Mouse (Mus musculus) left cerebral cortex, adult 9 months (tissue): ENCODE data around the gene Pcdh15.
A peak's percentile ranks its signal among the peaks of the same experiment; 100 is the strongest.

Experiments used
- DNase-seq, 2 experiments: peaks; one replicate each; pipeline ENCODE4 v3.0.0; 2022; ENCODE audit warnings: low spot score in 2 of 2

The Pcdh15 gene

DNA sequence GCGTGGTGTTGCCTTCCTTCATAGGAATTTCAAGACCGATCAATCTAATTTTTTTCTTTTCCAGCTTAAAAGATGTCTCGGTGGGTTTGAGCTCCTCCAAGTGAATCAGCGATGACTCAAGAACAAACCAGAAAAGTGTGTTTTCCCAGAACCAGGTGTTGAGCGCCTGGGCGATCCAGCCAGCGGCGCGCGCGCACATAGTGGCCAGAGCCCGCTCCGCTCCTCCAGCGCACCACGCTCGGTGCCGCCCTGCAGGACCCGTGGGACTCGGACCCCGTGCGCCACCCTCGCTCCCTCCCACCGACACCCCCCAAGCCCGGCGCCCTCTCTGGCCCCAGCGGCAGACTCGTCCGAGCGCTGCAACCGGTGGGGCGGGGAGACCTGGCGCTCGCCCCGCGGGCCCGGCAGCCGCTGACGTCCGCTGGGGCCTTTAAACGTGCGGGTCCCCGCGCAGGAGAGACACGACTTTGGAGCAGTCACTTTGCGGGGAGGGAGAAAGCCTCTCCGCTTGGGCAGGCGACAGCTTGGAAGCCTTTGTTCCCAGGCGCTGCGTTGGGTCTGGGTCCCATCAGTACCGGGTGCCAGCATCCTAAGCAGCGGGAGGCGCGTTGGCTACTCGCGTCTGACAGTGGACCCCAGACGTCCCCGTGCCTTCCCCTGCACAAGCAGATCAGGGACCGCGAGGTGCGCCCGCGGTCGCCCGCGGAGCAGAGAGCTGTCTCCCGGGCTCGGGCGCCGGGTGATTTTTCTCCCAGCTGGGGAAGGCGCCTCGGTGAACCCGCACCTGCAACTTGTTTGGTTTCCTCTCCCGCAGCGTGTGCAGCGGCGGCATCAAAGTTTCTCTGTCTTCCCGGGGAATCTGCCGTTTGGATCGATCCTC lies at the start of gene Pcdh15:
TSS of gene Pcdh15 (plus strand) at position 377 of the 880 bp plus-strand sequence.
- DNase-seq = no peak

DNA sequence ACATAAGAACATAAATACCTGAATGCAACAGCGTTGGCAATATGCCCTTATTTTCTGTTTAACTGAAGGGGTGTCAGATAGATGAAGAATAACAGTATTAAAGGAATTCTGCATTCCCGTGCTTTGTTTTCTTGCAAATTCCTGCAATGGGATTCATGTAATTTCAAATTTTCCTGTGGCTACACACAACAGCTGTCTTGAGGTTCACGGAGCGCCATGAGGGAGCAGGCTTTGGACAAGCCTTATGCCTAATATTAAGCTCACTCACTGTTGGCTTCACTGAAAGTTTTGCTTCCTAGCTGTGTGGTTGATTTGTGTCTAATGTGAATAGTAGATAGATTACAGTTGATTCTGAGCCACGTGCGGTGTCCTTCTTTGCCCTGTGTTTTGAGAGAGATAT lies 47.1 kb upstream of the Pcdh15 start:
- DNase-seq = no peak

DNA sequence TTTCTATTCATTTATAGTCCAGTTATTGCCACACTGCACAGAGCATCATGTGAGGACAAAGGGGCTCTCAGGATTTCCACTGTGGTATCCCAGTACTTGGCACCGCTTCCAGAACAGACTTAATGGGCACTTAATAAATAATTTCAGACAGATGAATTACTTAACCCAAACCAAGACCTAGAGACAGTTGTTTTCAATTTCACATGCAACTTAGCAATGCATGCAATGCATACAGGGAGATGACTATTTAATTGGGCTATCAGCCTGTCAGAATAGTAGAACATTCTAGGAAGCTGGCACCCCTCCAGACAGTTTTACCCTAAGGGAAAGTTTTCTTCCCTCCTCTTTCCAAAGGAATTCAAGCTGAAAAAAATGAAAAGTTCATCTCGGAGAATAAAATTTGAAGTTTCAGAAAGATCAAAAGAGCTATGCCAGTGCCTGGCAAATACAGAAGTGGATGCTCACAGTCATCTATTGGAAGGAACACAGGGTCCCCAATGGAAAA lies 39.4 kb upstream of the Pcdh15 start:
- no peak for DNase-seq

DNA sequence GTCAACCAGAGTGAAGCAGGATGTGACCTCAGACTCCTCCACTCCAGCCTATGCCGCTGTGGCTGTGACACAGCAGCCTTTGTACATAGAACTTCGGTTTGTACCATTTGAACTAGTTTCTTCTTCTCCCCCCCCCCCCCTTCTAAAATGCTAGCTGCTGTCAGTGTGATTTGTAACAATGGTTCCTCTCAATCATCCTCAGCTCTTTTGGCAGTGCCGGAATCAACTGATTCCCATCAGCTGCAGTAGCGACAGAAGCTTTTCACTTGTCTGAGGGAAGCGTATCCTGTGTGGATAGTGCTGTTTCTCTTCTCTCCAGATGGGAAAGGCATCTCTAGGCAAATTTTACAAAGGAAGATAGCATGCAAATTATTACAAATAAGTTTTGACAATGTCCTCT lies 12.4 kb upstream of the Pcdh15 start:
- DNase-seq = no peak

DNA sequence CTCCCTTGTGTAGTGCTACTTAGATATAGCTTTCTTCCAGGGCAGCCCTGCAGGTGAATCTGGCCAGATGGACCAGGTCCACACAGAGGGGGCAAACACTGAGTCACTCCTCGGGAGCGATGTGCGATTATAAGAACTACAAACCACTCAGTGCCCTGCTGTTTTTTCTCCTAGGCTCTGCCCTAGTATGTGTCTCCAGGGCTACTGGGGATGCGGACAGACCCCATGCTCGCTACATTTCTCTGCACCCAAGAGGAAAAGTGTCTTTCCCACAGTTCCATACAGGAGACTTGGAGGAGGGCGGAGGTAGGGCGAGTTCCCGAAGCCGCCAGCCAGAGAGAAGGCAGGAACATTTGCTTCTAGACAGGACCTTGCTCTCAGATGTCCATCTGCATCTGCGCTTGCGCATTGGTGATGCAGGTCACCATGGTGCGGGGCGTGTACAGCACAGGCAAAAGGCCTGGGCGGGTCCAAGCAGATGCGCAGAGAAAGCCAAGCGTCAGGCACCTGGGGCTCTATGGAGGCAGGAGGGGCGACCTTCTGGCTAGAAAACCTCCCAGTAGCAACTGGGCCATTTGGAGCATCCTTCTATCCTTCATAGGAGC lies 2.5 kb upstream of the Pcdh15 start:
- DNase-seq = peak in 1 of 2 experiments; percentile 77

DNA sequence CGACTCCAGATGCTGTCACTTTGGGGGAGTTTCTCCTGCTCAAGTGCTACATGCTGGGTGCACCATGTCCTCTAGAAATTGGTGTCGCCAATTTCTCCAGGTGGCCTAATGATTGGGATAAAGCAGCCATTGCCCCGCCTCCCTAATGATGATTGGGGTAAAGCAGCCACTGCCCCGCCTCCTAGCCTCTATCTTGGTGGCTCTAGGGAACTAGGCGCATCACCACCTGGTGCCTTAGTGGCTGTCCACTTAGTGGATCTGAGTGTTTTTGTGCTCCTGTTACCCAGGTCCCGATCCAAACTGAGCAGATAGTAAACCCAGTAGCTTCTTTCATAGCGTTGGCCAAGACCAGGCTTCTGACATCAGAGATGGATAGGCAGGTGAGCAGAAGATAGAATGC lies 2.0 kb upstream of the Pcdh15 start:
- DNase-seq = peak in 1 of 2 experiments; percentile 55

DNA sequence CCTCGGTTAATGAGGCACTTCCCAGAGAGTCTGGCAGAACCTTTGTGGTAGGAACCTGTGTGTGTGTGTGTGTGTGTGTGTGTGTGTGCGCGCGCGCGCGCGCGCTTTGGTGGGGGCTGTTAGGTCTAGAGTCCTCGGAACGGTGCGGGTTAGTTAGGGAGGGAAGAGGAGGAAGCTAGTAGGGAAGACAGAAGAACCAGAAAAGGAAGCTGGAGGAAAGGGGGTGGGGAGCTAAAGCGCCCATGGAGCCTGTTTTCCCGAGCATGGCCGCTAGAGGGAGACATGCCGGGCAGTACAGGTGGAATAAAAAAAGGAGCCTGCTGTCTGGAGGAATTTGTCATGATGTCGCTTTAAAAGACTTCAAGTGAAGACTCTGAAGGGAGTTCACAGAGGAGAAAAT lies 1.2 kb upstream of the Pcdh15 start:
- peak; percentile 42 to 91 for DNase-seq

DNA sequence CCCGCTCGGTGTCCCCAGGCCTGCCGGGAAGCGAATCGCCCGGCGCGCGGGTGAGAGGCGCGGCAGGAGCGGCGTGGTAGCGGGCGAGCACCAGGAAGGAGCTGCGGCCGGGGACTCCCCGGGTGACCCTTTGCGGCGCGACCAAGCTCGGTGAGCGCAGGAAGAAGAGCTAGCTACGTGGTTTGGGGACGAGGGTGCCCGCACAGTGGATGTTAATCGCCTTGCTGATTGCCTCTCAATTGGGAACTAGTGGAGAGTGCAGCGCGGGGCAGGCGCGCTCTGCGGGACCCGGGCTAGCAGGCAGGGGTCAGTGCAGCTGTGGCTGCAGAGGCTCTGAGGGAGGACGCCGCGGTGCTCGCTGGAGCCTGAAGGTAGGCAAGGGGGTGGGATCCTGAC lies 702 bp downstream of the Pcdh15 start:
- no peak for DNase-seq

DNA sequence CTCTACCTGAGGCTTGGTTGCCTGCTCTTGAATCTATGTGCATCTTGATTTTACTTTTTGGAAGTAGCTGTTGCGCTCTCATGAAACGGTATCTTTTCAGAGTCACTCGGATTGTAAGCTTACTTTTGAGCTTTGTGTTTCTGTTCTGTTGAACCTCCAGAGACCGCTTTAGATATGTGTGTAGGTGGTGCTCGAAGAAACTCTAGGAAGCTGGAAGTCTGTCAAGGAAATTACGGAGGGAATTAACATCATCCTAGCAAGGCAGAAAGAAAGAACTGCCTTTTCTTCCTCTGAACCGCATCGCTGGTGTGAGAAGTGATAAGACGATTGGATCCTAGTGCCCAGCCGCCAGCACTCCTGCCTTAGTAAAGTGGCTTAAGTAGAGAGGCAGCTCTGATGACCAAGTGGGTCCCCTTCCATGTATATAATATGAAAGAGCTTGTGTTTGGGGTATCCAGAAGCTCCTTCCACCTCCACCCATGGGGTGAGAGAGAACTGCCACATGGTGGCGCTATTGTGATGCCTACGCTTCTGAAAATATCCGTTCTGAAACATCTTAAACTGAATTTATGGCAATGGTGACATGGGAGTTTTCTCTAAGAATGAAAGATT lies 4.3 kb downstream of the Pcdh15 start:
- DNase-seq = peak in 1 of 2 experiments; percentile 75

DNA sequence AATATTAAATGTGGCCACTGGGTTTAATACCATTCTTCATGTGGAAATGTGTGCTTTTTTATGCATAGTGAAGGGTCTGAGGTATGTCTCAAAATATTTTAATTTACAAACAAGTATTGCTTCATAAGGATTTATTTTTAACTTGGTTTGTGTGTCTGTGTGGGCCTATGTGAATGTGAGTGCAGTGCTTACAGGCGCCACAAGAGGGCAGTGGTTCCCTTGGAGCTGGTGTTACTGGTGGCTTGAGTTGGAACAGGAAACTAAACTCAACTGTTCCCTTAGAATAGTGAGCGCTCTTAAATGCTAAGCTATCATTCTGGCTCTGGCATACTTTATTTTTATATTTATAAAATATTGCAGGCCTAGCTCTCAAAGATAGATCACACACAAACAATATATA lies 6.8 kb downstream of the Pcdh15 start:
- peak in 1 of 2 experiments; percentile 50 for DNase-seq

DNA sequence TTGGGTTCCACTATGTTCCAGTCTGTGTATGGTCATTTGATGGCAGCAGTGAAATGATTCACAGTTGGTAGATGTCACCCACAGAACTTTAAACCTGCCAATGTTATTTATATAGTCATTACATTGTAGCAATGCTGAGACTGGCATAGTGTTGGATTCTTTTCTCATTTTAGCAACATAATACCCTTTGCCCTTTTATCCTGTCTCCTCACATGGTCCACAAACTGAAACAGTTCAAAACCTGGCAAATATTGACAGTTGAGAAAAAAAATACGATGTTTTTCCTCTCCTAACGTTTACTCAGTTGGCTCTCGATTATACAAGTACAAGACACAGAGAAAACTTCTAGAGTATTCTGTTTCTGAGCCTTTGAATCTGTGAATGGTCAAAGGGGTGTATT lies 38.8 kb downstream of the Pcdh15 start:
- DNase-seq = no peak

DNA sequence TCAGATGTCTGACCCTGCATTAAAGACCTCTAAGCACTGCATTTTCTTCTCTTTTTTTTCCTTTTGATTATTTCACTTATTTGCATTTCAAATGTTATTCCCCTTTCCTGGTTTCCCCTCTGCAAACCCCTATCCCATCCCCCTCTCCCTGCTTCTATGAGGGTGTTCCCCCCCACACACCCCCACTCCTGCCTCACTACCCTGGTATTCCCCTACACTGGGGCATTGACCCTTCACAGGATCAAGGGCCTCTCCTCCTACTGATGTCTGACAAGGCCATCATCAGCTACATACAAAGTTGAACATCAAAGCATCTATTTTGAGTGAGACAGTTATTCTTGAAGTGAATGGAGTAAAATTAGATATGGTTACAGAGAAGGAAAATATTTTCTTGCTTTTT lies 48.4 kb downstream of the Pcdh15 start:
- no peak for DNase-seq

DNA sequence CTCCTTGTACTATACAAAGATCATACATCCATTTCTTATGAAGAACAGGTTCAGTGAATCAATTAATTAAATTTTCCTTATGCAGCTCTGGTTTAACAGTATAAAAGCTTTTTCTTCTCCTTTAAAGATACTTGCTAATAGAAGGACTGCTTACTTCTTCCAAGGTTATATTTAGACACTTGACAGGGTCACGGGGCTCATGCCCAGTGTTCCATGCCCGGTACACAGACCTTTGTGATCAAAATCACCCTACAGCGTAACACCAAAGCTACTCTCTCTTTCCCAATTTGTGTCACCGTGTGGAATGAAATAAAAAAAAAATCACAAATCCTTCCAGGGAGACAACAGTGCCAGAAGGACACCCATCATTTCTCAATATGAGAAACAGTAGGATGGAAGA lies 48.8 kb downstream of the Pcdh15 start:
- DNase-seq = no peak

DNA sequence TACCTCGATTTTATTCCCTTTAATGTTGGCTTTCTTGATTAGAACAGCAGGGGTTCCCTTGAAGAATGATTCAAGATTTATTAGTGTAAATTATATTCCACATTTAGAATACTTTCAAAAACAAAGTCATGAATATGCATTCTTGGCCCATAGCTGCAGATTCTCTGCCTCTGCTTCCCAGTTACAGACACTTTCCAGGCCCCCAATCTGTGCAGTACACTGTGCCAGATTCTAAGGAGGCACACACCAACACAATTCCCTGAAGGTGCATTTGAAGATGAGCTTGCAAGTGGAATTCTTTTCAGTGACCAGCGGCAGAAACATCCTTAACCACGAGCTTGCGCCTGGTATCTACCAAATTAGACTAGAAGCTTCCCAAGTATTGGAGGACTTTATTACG lies 55.4 kb downstream of the Pcdh15 start:
- peak in 1 of 2 experiments; percentile 53 for DNase-seq

DNA sequence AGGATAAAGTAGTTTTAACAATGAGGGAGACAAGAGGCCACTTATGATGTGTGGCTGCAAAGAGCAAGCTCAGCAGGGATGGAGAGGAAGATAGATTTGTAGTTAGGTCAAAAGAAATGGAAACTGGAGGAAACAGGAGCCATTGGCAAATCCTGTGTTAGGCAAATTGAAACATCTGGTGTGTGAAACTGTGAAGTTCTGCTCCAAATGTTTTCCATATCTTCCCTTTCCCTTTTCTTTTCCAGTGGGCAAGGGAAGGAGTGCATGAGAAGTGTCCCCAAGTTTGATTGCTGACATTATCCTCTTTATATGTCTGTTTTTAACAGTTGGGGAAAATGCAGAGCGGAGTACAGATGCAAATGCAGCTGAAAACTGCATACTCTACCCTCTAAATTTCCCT lies 62.6 kb downstream of the Pcdh15 start:
- DNase-seq = peak in 1 of 2 experiments; percentile 8

DNA sequence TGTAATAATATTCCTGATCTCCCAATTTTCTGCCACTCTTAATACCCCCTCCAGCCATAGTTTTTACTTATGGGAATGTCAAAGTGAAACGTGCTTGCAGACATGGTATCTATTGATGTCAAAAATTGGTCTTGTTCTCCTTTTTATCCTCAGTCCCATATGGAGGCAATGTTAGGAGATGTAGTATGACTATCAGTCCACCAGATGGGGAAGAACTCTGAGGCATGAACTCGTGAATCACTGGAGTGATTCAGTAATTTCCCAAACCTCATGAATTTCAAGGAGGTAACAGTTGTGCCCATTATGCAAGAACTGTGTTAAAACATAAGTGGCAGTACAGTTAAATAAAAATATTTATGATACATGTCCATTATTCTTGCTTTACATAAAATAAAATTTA lies 116.9 kb downstream of the Pcdh15 start:
- no peak for DNase-seq

DNA sequence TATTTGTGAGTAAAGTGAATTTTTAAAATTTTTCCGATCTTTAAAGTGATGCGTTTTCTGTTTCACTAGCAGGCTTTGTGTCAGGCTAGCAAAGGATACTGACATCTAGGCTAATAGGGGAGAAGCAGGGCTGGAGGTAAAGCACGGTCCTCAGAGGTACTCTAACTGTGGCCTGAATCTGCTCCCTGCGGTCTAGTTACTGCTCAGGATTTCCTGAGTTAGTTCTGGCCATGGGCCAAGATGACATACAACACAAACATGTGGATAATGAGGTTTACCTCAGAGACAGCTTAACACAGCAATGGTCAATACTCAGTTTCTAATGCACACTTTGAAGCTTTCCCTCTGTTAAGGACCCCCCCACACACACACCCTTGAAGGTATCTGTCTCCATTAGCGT lies 143.2 kb downstream of the Pcdh15 start:
- DNase-seq = no peak

DNA sequence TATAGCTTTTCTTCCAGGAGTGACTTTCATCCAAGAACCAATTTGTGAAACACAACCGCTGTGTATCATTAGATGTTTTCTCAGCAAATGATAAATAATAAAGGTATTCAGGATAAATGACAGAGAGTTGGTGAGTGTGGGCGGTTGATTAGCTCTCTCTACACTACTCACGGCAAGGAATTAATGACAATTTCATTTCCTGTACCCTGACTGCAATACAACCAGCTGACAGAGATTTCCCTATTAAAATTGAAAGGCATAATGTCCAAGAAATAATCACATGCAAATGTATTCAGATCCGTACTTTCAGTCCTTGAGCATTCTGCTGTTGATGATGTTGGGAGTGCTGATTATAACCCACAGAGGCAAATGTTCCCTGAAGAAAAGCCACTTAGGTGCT lies 181.3 kb downstream of the Pcdh15 start:
- no peak for DNase-seq

DNA sequence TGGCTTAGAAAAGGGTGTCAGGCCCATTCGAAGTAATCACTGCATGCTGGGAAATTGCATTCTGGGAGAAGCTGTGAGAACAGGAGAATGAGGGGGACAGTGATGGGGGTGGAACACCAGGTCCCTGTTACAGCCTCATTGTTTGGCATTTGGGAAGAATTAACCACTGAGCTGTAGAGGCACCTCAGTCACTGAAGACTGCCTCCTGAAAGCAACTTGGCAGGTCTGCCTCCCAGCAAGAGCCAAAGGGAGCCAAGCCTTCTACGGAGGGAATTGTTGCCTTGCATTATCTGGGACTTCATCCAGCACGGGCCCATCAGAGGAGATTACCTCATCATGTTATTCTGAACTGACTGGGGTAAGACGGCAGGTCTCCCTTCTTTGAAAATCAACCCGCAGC lies 197.3 kb downstream of the Pcdh15 start:
- DNase-seq = peak in 1 of 2 experiments; percentile 14

DNA sequence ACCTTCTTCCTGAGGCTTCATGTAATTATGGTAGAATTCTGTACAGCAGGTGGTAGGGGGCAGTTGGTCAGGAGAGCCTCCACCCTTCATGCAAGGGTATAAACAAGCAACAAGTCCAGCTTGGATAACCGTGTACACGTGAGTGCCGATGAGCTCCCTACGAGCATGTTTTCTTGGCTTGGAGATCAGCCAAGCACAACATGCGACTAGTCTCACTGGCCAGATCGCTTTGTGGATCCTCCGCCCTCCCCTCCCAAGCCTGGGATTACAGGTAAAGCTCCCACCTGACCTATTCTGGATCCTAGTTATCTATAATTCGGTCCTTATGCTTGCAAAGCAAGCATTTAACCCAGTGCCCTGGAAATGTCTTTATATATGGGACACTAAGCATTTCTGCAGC lies 202.8 kb downstream of the Pcdh15 start:
- DNase-seq = no peak

DNA sequence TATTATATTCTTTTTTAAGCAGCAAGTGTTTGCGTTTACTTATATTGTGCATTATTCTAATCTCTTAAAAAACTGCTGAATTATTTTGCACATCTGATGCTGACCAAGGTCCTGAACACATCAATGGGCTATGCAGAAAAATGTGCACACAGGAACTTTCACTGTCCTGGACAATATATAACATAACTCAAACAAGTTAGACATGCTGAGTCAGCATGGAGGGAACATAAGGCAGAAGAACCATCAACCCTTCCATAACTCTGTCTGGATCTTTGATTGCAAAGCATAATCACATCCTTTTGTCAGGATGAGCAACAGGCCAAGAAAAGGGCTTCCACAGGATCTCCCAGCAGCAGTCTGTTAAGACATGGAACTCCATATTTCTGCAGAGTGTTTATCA lies 207.5 kb downstream of the Pcdh15 start:
- DNase-seq = no peak

DNA sequence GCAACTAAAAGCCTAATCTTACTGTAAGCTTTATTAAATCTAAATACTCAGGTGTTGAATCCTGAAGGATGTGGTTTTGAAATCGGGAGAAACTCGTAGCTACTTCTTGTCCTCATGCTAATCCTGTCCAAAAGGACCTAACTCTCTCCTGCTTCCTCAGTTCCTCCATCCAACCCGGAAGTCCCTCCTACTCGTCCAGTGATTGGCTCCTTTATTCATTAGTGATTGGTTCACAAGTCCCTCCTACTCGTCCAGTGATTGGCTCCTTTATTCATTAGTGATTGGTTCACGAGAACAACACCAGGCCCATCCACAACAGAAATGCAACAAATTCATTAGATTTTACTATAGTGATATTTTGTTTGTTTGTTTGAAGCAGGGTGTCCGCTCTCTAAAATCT lies 227.7 kb downstream of the Pcdh15 start:
- no peak for DNase-seq

DNA sequence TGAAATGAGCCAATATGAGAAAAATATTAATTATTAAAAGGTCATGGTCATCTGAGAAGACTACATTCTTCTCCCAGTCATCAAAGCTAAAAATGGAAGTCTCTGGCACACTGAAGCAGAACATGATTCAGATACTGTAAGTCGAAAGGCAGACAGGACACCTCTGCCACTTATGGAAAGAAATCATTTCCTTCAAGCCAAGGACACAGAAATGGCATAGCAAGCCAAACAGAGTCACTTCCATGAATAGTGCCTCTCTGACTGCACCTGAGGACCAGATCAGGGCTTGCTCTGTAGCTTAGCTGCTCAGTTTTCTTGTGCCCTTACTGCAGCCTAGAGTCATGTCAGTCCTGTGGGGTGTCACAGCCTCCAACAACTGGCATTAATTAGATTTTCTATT lies 234.3 kb downstream of the Pcdh15 start:
- no peak for DNase-seq
